Mouse (Mus musculus): ENCODE results near the gene Ski. TPM values are rescaled to one million over a fixed set of nuclear protein-coding genes. Genes with fewer than 3 reads are reported as not detected.

Ski gene
- polyA plus RNA-seq, 1 experiment from 2014 or later = 14.2 TPM

- ATAC-seq (ENCODE audit: low FRiP score) = no peak
- H3K27ac ChIP-seq = no peak overlapping the region
- 84% methylated on average over 12 of the region's 12 CpGs for WGBS
Measured at GRCm38 (mm10) chr4:155246691-155247105, 24.3 kb upstream of the Ski start.

DNA sequence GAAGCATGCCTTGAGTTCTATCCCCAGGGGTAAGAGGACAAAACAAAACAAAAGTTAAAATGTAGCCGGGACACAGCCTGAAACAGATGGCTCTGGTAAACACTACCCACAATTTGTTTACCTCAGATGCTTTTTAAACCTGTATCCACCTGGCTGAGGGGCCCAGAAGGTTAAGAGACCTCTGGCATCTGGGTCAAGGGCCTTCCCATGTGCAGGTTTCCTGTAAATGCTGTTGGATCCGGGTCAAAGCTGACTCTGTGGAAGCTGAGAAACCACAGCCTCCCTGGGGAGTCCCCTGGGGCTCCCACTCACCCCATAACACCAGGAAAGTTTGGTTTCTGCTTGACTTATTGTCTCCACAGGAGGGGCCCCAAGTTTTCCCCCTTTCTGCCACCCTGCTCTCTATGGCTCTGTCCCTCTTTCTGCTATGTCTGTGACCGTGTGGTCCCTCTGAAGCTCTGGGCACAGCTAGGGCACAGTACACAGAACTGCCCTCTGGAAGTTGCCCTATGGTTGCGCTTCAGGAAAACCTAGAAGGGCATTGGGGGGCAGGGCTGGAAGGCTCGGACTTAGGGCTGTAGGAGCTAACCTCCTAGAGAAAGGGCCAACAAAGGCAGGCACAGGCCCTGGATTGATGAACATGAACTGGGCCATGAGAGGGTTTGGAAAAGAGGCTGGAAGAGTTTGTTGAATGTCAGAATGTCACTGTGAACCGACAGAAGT, 23.5 kb upstream of the Ski start:
- Histone ChIP-seq H3K4me2 (no peak overlapping the region), H3K9me3 (no peaks in the 10 kb centered on the region), H3K36me3 (replicated peaks) (no peaks in the 10 kb centered on the region), H3K4me1 (peaks cover 14% of the 10 kb centered on the region), H3K4me3 (replicated peaks) (no peak overlapping the region), H3K27me3 (0 out of 2 replicates have a peak, but pooled peaks cover 9% of the 10 kb centered on the region), H3K9ac (no peak overlapping the region; the same call in 1 of the 2 replicates), H3K27ac (no peak overlapping the region)
- no peak for ATAC-seq (ENCODE audit: low FRiP score)
- 75% methylated on average over 6 of the region's 6 CpGs for WGBS

More at GRCm38 (mm10) chr4:155246691-155247105, 24.3 kb upstream of the Ski start:
- H3K9me3 ChIP-seq = no peaks in the 10 kb centered on the region
- 0 out of 2 replicates have a peak, but pooled peaks cover 6% of the 10 kb centered on the region for H3K27me3 ChIP-seq
- H3K4me1 ChIP-seq = peaks cover 21% of the 10 kb centered on the region
- no peak overlapping the region for H3K4me2 ChIP-seq
- H3K9ac ChIP-seq = no peak overlapping the region
- H3K36me3 ChIP-seq (replicated peaks) = no peaks in the 10 kb centered on the region
- no peak overlapping the region for H3K4me3 ChIP-seq (replicated peaks)

GRCm38 (mm10) chr4:155243233-155243632, 20.8 kb upstream of the Ski start:
- no peaks in the 10 kb centered on the region for H3K36me3 ChIP-seq (replicated peaks)
- H3K27ac ChIP-seq = no peak overlapping the region
- no peak overlapping the region for H3K4me2 ChIP-seq
- 0 out of 2 replicates have a peak, but pooled peaks cover 3% of the 10 kb centered on the region for H3K4me1 ChIP-seq
- ATAC-seq (ENCODE audit: low FRiP score) = no peak
- no peaks in the 10 kb centered on the region for H3K9me3 ChIP-seq
- H3K9ac ChIP-seq = no peak overlapping the region
- H3K4me3 ChIP-seq (replicated peaks) = no peak overlapping the region
- H3K27me3 ChIP-seq = 0 out of 2 replicates have a peak, but pooled peaks cover 9% of the 10 kb centered on the region
- WGBS = 90% methylated on average over 12 of the region's 12 CpGs

GRCm38 (mm10) chr4:155242292-155242691, 19.9 kb upstream of the Ski start:
- Histone ChIP-seq H3K27me3 (0 out of 2 replicates have a peak, but pooled peaks cover 9% of the 10 kb centered on the region), H3K27ac (no peak overlapping the region), H3K36me3 (replicated peaks) (no peaks in the 10 kb centered on the region), H3K4me2 (no peak overlapping the region), H3K4me1 (0 out of 2 replicates have a peak, but pooled peaks cover 3% of the 10 kb centered on the region), H3K4me3 (replicated peaks) (no peak overlapping the region), H3K9ac (no peak overlapping the region), H3K9me3 (no peaks in the 10 kb centered on the region)
- WGBS = 94% methylated on average over 5 of the region's 5 CpGs
- no peak for ATAC-seq (ENCODE audit: low FRiP score)

GRCm38 (mm10) chr4:155241789-155242188, 19.4 kb upstream of the Ski start:
- H3K27me3 ChIP-seq = 0 out of 2 replicates have a peak, but pooled peaks cover 9% of the 10 kb centered on the region
- WGBS = 88% methylated on average over 9 of the region's 9 CpGs

DNA sequence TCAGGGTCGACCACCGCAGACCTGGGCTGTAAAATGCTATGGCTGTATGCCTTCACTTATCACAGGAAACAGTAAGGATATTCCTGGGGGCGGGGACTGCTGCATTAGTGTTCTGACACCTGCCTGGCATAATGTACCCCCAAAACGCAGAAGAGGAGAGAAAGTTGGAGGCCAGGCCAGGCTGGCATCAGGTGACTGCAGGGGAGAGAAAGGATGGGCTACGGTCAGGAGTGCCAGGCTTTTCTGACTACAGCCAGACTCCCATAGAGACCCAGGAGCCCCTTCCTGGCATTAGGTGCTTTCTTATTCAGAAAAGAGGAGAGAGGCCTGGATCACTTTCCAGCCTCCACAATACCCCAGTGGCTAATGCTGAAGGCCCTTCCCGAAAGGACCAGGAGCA, 17.1 kb upstream of the Ski start:
- Histone ChIP-seq H3K4me1 (peaks cover 21% of the 10 kb centered on the region), H3K9me3 (no peaks in the 10 kb centered on the region), H3K27ac (no peak overlapping the region), H3K4me2 (no peak overlapping the region), H3K36me3 (replicated peaks) (no peaks in the 10 kb centered on the region), H3K4me3 (replicated peaks) (no peak overlapping the region), H3K27me3 (0 out of 2 replicates have a peak, but pooled peaks cover 9% of the 10 kb centered on the region), H3K9ac (no peak overlapping the region)
- 60% methylated on average over 6 of the region's 6 CpGs for WGBS
- no peak for ATAC-seq (ENCODE audit: low FRiP score)

More at GRCm38 (mm10) chr4:155241789-155242188, 19.4 kb upstream of the Ski start:
- no peak for ATAC-seq (ENCODE audit: low FRiP score)
- no peaks in the 10 kb centered on the region for H3K9me3 ChIP-seq
- no peak overlapping the region for H3K4me3 ChIP-seq (replicated peaks)
- no peak overlapping the region for H3K27ac ChIP-seq
- no peak overlapping the region for H3K9ac ChIP-seq
- 0 out of 2 replicates have a peak, but pooled peaks cover 2% of the 10 kb centered on the region for H3K4me1 ChIP-seq
- H3K4me2 ChIP-seq = no peak overlapping the region
- no peaks in the 10 kb centered on the region for H3K36me3 ChIP-seq (replicated peaks)

- 88% methylated on average over 5 of the region's 5 CpGs for WGBS
- H3K27me3 ChIP-seq = 0 out of 2 replicates have a peak, but pooled peaks cover 9% of the 10 kb centered on the region
Measured at GRCm38 (mm10) chr4:155238276-155238675, 15.9 kb upstream of the Ski start.

DNA sequence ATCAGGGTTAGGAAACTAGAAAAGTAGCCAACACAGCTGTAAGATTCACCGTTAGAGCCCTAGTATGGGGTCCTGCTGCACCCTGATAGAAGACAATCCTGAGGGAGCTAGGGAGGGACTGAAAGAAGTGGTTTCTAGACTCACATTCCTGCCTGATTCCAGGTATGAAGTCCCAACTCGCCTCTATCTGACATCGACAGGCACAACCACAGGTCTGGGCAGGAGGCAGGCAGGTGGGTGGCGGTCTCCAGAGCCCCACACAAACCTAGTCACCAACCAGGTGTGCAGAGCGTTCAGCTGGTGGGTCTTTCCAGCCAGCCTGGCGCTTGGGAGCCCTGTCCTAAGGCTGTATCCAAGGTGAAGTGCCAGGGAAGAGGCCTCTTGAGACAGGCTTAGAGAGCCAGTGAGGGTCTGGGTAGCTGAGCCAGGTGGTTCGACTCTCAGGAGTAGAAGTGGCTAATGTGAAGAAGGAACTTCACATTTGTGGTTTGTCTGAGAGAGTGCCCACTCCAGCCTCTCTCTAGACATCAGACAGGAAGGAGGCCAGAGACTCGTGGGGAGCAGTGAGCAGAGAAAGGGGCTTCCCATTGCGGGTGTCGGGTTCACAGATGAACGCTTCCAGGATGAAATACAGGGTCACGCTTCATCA, 14.5 kb upstream of the Ski start:
- no peaks in the 10 kb centered on the region for H3K36me3 ChIP-seq (replicated peaks)
- no peak overlapping the region for H3K4me3 ChIP-seq (replicated peaks)
- 84% methylated on average over 12 of the region's 12 CpGs for WGBS
- H3K27me3 ChIP-seq = 0 out of 2 replicates have a peak, but pooled peaks cover 5% of the 10 kb centered on the region
- H3K27ac ChIP-seq = 0 out of 2 replicates have a peak overlapping the region, but pooled peaks have one; percentile 13
- H3K9ac ChIP-seq = no peak overlapping the region
- no peak overlapping the region for H3K4me2 ChIP-seq
- no peak for ATAC-seq (ENCODE audit: low FRiP score)
- peaks cover 34% of the 10 kb centered on the region for H3K4me1 ChIP-seq
- no peaks in the 10 kb centered on the region for H3K9me3 ChIP-seq

More at GRCm38 (mm10) chr4:155238276-155238675, 15.9 kb upstream of the Ski start:
- Histone ChIP-seq H3K4me1 (peaks cover 33% of the 10 kb centered on the region), H3K9ac (no peak overlapping the region), H3K27ac (no peak overlapping the region), H3K4me2 (no peak overlapping the region), H3K36me3 (replicated peaks) (no peaks in the 10 kb centered on the region), H3K4me3 (replicated peaks) (no peak overlapping the region), H3K9me3 (no peaks in the 10 kb centered on the region)
- no peak for ATAC-seq (ENCODE audit: low FRiP score)

DNA sequence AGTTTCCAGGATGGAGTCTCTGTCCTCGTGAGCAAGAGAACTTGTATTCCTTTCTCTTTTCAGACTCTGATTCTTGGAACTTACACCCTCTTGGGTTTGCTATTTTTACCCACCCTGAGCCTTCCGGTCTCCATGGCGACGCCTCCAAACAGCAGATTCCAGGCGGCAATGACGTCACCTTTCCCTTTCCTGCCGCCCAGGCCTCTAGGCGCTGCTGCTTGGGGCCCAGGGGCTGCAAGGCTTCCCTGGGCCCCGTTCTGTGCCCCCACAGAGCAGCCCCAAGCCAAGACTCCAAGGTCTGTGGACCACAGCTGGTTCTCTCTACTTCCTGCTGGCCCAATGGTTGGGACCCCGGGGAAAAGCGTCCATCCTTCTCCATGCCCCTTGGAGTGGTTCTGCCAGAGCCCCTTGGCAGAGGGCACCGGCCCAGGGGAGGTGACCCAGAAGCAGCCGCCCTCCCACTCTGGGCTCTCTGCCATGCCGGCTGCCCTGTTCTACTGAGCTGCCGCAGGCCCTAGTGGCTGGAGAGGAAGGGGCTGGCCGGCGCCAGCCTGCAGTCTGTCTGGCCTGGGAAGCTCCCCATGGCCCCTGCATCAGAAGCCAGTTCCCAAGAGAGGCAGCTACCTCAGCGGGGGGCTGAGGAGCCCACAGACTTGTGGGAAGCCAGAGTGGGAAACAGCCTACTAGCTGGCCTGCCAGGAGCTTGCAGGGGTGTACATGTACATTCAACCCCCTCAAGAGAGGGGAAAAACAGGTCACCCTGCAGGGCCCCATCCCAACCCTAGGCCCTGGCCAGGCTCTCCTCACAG, 13.1 kb upstream of the Ski start:
- Histone ChIP-seq H3K4me1 (peaks cover 34% of the 10 kb centered on the region), H3K9me3 (no peaks in the 10 kb centered on the region), H3K27me3 (no peaks in the 10 kb centered on the region), H3K27ac (peak overlapping the region; percentile 94), H3K4me3 (replicated peaks) (0 out of 2 replicates have a peak overlapping the region, but pooled peaks have one; percentile 14), H3K9ac (peak overlapping the region; percentile 52), H3K36me3 (replicated peaks) (no peaks in the 10 kb centered on the region), H3K4me2 (peak overlapping the region; percentile 46)
- 15% methylated on average over 18 of the region's 18 CpGs for WGBS
- ATAC-seq (ENCODE audit: low FRiP score) = peak; percentile 82

DNA sequence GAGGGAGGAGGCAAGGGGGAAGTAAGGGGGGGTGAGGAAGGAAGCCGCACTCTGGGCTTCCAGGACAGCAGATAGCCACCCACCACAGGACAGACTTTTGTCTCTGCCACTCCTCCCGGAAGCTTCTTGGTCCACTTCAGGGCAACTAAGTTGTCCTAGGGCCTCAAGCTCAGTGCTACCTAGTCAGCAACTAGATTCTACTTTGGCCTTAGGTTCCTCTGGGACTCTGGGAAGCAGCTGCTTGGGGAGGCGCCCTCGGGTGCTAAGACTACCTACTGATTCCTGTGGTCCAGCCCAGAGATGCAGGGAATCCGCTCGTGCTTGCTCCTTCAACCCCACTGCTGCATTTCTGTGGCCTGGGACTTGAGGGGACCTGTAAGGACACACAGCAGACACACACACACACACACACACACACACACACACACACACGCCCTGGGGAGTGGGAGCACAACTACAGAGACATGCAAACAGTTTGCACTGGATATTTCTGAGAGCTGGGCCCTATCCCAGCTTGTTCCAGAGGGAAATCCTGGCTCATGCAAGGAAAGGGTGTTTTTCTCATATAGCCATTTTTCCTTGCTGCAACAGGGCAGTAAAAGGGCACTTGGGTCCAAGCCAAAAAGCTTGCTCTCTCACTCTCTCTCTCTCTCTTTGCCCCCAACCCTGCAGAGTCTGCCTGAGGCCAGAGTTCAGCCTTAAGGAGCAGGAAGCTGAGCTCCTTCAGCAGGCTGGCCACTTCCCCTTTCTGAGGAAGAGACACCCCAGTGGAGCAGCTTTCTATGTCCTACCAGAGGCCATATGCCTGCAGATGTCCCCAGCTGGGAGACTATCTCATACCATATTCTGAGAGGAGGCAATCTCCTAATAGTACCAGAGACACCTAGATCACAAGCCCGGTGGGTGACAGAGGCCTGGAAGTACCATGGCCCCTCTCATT, 12.2 kb upstream of the Ski start:
- ATAC-seq (ENCODE audit: low FRiP score) = no peak
- Histone ChIP-seq H3K27ac (peak overlapping the region; percentile 94), H3K27me3 (no peaks in the 10 kb centered on the region), H3K9me3 (no peaks in the 10 kb centered on the region), H3K36me3 (replicated peaks) (no peaks in the 10 kb centered on the region), H3K4me1 (peaks cover 34% of the 10 kb centered on the region), H3K9ac (peak overlapping the region; percentile 41), H3K4me3 (replicated peaks) (no peak overlapping the region), H3K4me2 (peak overlapping the region; percentile 46)
- WGBS = 70% methylated on average over 8 of the region's 8 CpGs

DNA sequence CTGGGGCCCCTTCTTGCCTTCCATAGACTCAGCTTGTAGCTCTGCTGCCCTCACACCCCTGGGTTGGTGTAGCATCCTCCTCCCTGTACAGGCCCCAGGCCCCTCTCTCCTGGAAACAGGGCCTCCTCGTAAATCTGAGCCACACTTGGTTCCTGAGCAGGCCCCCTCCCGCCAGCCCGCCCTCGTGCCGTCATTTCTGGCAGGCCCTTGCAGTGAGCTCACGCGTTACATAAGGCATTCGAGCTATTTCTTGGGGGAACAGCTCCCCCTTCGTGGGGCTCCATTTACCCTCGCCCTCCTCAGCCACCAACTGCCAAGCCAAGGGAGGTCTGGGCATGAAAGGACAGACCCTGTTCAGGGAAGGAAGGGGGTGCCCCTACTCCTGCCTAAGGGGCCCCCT, 11.5 kb upstream of the Ski start:
- Histone ChIP-seq H3K27ac (peak overlapping the region; percentile 94), H3K9ac (peak overlapping the region; percentile 41), H3K36me3 (replicated peaks) (no peaks in the 10 kb centered on the region), H3K4me2 (no peak overlapping the region), H3K4me3 (replicated peaks) (no peak overlapping the region), H3K9me3 (no peaks in the 10 kb centered on the region), H3K27me3 (no peaks in the 10 kb centered on the region), H3K4me1 (peaks cover 34% of the 10 kb centered on the region)
- peak; percentile 14; the same call in 1 of the 2 replicates for ATAC-seq (ENCODE audit: low FRiP score)
- 29% methylated on average over 10 of the region's 10 CpGs for WGBS
